Mouse (Mus musculus) heart, postnatal 36 days (tissue): Measurements from ENCODE around the gene Cpsf6. TPM values are rescaled to one million over a fixed set of nuclear protein-coding genes. Genes with fewer than 3 reads are reported as not detected.

Experiments
- DNase-seq, 2 experiments: peaks; one replicate each; pipeline ENCODE4 v3.0.0; 2021 to 2022
- intact Hi-C: fragments of 180-260 bp; cut with DNase I; formaldehyde crosslinking; loops from one replicate; pipeline ENCODE4 v1.15.1; 2025
- total RNA-seq, 2 experiments: library from RNA; stranded (reverse); gene quantifications; 2 replicates each; pipeline ENCODE4 v1.2.3; 2021

Cpsf6 gene
- total RNA-seq, 2 experiments from 2014 or later: 30.0 to 33.7 TPM

DNA sequence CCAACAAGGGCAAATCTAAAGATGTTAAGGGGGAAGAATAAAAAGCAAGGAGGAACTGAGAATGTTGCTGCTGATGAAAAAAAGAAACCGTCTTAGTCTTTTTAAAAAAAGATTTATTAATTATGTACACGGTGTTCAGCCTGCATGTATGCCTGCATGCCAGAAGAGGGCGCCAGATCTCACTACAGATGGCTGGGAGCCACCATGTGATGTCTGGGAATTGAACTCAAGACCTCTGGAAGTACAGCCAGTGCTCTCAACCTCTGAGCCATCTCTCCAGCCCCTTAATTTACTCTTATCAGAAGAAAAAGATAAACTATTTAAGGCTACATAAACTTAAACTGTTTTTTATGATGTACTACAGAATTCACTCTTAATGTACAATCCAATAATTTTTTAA is 16.7 kb downstream of the Cpsf6 start:
- DNase-seq: peak; percentile 72 to 77
- intact Hi-C loops: loop anchor here (2.0 to 5.0 kb wide), 2 partner anchors 40 to 314 kb away; no protein-coding TSS in a partner anchor

DNA sequence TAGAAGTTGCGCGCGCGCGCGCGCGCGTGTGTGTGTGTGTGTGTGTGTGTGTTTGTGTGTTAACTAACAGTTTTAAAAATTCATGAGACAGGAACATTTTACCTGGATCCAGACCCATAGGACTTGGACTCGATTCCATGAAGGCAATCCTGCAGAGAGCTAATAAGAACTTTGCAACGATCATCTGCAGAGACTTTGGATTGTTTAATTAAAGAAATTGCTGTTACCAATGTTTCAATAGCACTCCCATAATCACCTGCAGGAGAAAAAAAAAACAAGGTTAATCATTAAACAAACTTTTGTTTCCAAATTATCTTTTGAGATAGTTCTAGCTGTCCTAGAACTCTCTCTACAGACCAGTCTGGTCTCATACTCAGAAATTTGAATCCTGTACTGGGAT is 20.9 kb downstream of the Cpsf6 start:
- DNase-seq: no peak
- intact Hi-C loops: no loop called here

DNA sequence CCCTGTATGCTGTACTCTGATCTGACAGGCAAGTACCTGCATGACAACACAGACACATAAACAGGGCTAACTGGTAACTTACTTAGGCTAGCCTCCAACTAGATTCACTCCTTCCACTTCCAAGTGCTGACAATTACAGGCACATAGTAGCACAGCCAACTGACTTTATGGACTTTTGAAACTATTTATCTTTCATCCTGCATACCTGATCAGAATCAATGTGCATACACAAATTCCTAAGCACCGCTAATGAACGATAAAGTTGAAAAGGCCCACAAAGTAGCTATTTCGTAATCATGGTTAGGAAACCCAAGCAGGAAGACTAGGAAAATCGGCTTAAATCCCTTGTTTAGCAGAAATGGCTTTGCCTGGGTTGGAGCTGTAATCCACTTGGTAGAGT is 36.8 kb downstream of the Cpsf6 start:
- DNase-seq: no peak
- intact Hi-C loops: no loop called here

DNA sequence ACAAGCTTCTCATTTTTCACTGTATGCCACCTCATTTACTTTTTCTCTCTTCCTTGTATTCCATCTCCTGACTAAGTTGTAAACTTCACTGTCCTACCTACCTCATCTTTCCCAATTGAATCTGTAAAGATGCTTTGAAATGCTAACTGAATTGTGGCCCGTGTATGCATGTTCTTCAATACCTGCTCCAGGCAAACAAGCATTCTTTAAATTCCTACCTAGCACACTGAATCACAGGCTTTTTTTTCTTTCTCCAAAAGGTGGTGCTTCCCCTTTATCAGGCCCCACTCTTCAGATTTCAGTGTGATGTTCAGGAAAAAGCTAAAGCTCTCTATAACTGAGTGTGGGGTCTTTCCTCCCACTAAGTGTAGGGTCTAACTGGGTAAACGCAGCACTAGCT is 37.4 kb downstream of the Cpsf6 start:
- intact Hi-C loops: no loop called here

DNA sequence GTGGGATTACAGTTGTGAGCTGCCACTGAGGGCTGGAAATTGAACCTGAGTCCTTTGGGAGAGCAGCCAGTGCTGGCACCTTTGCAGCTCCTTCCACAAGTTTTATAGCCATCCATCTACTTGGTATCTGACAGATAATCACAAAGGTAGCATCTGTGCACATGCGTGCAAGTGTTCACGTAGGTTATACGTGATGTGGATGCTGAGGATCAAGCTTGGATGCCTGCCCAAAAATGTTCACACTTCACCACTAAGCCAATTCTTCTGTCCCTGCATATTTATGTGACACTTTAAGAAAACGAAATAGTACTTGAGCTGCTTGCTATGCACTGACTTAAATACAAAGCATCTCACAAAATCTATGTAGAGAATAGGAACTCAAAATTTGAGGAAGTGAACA is 38.8 kb downstream of the Cpsf6 start:
- intact Hi-C loops: no loop called here
- no peak for DNase-seq

More for the DNA sequence above, 37.4 kb downstream of the Cpsf6 start:
- no peak for DNase-seq

DNA sequence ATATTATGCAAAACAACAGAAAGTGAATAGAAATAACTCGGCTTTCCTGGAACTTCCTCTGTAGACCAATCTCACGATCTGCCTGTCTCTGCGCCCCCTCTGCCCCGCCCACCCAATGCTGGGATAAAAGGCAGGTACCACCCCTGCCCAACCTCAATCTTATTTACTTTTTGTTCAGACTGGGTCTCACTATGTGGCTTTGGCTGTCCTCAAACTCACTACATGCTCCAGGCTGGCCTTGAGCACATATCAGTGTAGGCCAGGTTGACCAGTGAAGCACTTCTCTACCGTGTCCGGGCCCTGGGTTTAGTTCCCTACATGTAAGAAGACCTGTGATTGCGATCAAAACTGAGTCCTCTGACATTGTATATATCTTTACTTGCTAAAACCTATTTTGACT is 40.6 kb downstream of the Cpsf6 start:
- no peak for DNase-seq
- intact Hi-C loops: loop anchor here (2.0 to 5.0 kb wide), 2 partner anchors 64 to 98 kb away; no protein-coding TSS in a partner anchor

DNA sequence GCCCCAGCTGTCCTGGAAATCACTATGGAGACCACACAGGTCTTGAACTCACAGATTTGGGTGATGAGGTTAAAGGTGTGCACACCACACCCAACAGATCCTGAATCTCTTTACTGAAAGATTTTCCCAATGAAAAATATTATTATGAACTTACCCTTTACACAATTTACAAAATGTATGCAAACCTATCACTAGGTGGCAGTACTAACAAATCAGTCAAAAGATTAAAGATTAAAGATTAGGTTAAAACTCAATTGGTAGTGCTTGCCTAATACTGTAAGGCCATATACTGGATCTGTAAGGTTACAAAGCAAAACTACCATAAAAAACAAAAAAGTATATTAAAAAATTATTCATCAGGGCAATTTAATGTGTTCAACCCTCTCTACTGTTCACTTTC is 41.9 kb downstream of the Cpsf6 start:
- intact Hi-C loops: loop anchor here (2.0 to 5.0 kb wide), 2 partner anchors 65 to 99 kb away; no protein-coding TSS in a partner anchor
- DNase-seq: no peak

DNA sequence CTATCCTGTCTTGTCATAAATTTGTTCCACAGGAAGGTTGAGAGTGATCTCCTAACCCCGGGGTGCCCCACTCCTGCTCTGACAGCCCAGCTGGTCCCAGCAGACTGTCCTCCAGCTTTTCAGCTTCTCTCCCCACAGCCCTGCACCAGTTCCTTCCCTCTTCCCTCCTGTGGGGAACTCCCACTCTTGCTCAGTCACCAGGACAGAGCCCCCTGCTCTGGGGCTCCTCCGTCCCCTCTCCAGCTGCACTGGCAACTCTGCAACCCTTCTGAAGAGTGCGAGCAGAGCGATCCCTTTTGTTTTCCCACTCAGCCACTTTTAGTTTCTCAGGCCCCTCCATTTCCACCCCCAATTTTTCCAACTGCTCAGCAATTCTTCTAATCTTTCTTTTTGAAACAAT is 44.2 kb downstream of the Cpsf6 start:
- intact Hi-C loops: loop anchor here (5.0 kb wide), 1 partner anchor 102 kb away; no protein-coding TSS in a partner anchor
- DNase-seq: no peak

DNA sequence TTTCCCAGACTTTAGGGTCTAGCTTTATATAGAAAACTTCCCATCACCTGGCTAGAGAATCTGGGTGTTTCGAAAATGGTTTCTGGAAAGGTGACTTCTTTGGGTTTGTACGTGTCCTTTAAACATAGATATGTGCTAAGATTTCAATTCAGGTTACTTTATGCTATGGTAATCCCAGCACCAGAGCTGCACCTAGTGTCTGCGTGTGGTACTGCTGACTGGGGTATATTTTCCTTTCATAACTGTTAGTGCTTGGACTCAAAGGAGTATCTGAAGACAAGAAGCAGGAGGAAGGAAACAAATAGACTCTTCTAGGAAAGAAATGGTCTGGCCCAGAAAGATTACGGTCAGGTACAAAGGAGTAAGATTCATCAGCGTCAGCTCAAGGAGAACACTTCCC is 49.3 kb downstream of the Cpsf6 start:
- peak in 1 of 2 experiments; percentile 25 for DNase-seq
- intact Hi-C loops: no loop called here

DNA sequence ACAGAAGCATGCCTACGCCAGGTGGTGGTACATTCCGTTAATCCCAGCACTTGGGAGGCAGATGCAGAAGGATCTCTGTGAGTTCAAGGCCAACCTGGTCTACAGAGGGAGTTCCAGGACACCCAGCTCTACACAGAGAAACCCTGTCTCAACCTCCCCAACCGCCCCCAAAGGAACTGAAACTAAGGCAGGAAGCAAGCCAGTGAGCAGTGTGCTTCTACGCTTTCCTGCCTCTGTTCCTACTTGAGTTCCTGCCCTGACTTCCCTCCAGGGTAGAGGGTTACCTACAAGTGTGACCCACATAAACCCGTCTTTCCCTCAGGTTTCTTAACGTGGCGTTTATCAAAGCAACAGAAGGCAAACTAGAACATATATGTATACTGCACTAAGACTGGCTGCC is 56.0 kb downstream of the Cpsf6 start:
- no peak for DNase-seq
- intact Hi-C loops: no loop called here

DNA sequence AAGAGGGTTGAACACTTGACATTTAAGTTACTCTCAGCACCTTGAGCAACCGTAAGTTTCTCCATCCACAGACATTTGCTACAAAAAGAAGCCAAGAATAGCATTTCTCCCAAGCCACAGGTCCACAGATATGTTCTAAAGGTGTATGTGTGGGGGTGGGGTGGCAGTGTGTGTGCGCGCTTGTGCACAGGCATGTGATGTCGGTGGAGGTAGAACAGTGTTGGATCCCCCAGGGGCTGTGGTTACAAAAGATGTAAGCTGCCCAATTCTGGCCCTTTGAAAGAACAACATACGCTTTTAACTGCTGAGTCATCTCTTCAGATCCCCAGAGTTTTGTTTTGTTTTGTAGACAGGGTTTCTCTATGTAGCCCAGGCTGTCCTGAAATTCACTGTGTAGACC is 57.2 kb downstream of the Cpsf6 start:
- intact Hi-C loops: no loop called here
- no peak for DNase-seq

DNA sequence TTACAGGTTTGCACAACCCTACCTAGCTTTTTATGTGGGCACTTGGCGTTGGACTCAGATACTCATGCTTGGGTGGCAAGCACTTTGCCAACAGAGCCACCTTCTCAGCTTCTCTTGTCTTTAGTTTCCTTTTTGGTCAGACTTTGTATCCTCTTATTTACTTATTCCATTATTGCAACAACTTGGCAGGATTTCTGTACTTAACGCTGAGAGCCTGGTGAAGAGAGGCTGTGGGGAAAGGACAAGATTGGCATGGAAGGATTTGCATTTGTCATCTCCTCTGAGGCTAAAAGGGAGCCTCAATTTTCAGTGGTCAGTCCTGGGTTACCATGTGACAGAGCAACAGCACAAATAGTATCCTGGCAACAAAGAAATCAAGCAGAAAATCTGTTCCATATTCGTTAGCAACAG is 59.2 kb downstream of the Cpsf6 start:
- no peak for DNase-seq
- intact Hi-C loops: no loop called here

DNA sequence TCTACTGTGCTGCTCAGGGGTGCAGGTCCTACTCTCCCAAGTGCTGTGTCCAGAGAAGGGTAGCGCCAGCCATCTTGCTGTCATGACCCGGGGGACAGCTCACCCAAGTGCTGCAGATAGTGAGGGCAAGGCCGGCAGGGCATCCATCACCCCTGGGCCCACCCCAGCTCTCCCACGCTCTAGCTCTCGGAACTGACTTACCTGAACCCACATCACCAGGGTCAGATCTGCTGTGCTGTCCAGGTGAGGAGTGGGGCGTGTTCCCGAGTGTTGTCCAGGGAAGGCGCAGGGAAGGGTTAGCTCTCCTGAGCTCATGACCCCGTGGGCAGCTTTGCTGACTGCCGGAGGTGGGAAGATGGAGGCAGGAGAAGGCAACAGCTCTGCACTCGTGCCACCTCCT is 63.4 kb downstream of the Cpsf6 start:
- intact Hi-C loops: no loop called here
- no peak for DNase-seq

DNA sequence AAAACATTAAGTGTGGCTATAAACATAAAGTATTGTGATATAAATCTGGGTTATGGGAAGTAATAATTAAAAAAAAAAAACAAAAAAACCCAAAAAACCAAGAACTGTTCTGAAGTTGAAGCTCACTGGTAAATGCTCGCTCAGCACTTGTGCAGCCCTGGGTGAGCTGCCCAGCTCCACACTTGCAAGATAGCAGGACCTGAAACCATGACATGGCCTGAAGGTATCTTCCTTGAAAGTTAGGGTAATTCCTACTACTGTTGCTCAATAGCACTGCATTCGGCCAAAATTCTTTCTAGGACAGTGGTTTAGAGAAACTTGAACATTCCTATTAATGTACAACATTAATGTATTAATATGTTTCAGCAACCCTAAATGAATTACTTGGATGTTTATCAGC is 66.7 kb downstream of the Cpsf6 start:
- no peak for DNase-seq
- intact Hi-C loops: no loop called here

DNA sequence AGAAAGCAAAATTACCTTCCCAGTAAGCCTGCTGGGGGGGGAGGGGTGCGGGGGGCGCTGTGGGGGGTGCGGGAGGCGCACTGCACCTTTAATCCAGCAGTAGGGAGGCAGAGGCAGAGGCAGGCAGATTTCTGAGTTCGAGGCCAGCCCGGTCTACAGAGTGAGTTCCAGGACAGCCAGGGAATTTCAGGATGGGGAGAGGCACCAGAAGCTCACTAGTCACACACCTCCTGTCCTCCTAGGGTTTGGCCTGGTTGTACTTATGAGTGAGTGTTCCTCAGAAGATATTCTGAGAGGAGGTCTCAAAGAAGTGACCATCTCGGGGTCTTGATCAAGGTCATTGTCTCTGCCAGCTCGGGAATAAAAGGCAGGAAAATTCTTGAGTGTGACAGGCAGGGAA is 67.6 kb downstream of the Cpsf6 start:
- DNase-seq: no peak
- intact Hi-C loops: no loop called here

DNA sequence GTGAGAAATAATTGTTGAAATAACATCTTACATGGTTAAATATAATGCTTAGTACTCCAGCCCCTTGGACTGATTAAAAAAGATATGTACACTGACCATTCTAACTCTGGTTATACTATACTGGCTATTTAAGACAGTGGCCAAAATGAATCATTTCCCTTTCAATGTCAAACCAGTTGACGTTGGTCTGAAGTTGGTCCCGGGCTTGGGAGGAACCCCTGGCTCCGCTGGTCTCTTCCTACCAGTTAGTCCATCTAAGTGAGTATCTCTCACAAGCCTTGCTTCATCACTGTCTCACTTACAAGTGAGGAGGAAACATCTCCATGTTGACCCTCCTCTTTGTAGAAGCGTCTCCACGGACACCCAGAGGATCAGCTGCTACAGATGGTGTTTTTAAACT is 75.4 kb downstream of the Cpsf6 start:
- no peak for DNase-seq
- intact Hi-C loops: no loop called here

DNA sequence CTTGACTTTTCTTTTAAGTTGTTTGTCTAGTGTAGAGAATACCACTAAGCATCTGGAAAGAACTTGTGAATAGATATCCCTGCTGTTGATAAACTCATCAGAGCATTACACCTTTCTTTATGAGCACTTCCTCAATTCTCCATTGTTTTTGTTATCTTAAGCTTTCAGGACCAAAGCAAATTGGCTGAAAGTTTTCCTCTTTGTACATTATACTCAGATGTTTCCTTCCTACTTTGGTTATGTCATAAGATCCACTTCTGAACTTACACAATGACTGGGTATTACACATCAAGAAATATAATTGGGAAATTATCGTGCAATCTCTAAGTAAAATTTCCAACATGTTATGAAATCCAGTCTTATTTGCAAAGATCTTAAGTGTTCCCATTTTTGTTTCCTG is 78.1 kb downstream of the Cpsf6 start:
- no peak for DNase-seq
- intact Hi-C loops: no loop called here

DNA sequence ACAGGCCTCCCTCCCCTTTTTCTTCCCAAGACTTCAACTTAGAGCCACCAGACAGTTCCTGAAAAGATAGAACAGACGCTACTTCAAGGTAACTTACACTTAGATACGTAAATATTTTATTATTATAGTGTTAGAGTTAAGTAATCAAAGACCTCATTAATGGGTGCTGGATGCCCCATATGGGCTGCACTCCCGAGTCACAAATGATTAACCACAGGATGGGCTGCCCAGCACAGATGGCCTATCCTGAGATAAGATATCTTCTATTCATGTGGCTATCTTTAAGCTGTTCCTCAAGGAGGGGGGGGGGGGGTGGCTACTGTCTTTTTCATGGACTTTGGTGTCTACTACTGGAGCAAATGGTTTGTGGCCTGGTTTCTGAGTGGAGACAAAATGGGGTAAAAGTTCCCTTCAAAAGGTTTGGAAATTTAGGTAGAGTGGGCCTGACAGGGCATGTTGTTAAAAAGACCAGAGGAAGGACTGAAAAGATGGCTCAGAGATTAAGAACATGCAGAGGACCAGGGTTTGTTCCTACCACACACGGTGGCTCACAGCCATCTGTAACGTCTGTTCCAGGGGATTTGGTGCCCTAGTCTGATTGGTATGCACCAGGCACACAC is 79.8 kb downstream of the Cpsf6 start:
- no peak for DNase-seq
- intact Hi-C loops: no loop called here

DNA sequence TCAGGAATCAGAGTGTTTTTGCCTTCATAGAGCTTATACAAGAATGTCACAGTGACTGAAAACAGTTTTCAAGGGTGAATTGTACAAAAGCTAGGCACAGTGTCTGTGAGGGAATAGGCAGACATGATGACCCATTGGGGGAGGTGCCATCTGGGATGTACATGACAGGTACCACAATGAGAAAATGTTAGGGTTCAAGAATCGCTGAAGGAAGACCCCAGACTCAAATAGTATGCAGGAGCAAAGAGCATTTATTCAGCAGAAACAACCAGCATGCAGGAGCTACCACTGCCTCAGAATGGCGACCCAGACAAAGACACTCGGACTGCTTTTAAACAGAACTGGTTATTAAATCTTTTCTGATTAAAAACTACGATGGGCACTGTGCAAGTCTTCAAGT is 80.7 kb downstream of the Cpsf6 start:
- no peak for DNase-seq
- intact Hi-C loops: no loop called here

DNA sequence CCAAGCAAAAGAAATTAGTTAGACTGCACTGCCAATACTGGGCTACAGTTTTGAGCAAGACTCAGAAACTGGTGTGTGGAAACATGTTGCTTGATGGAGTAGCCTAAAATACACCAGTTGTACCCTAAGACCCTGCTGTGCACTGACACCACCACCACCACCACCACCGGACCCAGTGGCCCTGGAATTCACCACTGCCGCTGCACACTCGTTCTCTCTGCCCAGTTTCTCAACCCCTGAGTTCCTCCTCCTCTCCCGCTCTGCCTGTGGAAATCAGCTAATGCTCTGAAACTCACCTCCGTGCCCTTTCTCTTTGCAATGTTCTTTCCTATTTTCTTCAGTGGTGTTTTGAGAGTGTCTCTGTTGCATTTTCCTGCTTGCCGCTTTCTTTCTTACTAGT is 81.5 kb downstream of the Cpsf6 start:
- intact Hi-C loops: no loop called here
- no peak for DNase-seq
